Mouse (Mus musculus) midbrain, postnatal 0 days (tissue): ENCODE measurements around the gene Adora2a. TPM values are rescaled to one million over a fixed set of nuclear protein-coding genes. Genes with fewer than 3 reads are reported as not detected.

Experiments used
- ATAC-seq: fragments of 200-750 bp; cut with Nextera tagmentation; 2 replicates; pipeline ENCODE4 v1.8.0; 2017; ENCODE audit warnings: moderate number of reproducible peaks, mild to moderate bottlenecking, moderate TSS enrichment, moderate library complexity; ENCODE audit not compliant: low FRiP score
- DNase-seq: peaks from one replicate; pipeline ENCODE4 v3.0.0-alpha.2; 2015; ENCODE audit warnings: low spot score
- H3K27ac ChIP-seq: fragments of 300-500 bp; sonication (generic); 2 replicates; pipeline ENCODE4 v1.5.1; 2014; ENCODE audit warnings: low read depth, mild to moderate bottlenecking, low read length, mixed read lengths
- H3K27me3 ChIP-seq: fragments of 300-500 bp; sonication (generic); 2 replicates; pipeline ENCODE4 v1.6.1; 2014; ENCODE audit warnings: low read length, control low read depth, mixed read lengths; ENCODE audit not compliant: insufficient read depth
- H3K36me3 ChIP-seq: fragments of 300-500 bp; sonication (generic); 2 replicates; pipeline ENCODE4 v1.6.1; 2014; ENCODE audit warnings: low read length, control low read depth, mixed read lengths; ENCODE audit not compliant: insufficient read depth
- H3K4me1 ChIP-seq: fragments of 300-500 bp; sonication (generic); 2 replicates; pipeline ENCODE4 v1.6.1; 2014; ENCODE audit warnings: mild to moderate bottlenecking, control low read depth, antibody characterized with exemption, low read length, mixed read lengths; ENCODE audit not compliant: insufficient read depth
- H3K4me2 ChIP-seq: fragments of 300-500 bp; sonication (generic); 2 replicates; pipeline ENCODE4 v1.6.1; 2014; ENCODE audit warnings: low read depth, mild to moderate bottlenecking, low read length, mixed read lengths; ENCODE audit not compliant: poor library complexity, severe bottlenecking
- H3K4me3 ChIP-seq: fragments of 300-500 bp; sonication (generic); 2 replicates; pipeline ENCODE4 v1.5.1; 2014; ENCODE audit warnings: low read depth, mild to moderate bottlenecking, low read length, moderate library complexity
- H3K9ac ChIP-seq: fragments of 300-500 bp; sonication (generic); replicated peaks from 2 replicates; pipeline ENCODE4 v1.6.1; 2014; ENCODE audit warnings: mild to moderate bottlenecking, low read length, moderate library complexity, mixed read lengths; ENCODE audit not compliant: poor library complexity, severe bottlenecking
- H3K9me3 ChIP-seq: fragments of 300-500 bp; sonication (generic); 2 replicates; pipeline ENCODE4 v1.6.1; 2016; ENCODE audit warnings: low read length, control low read depth
- CTCF ChIP-seq: IDR thresholded peaks from 2 replicates; pipeline ENCODE4 v1.5.1; 2016; ENCODE audit warnings: antibody characterized with exemption, mild to moderate bottlenecking
- WGBS: fragments of 180-500 bp; shearing (Covaris S2); extraction: QIAGEN DNeasy Blood & Tissue Kit; methylation state at CpG from one replicate; pipeline ENCODE4 v1.1.7; 2014; 5-methylcytosine and 5-hydroxymethylcytosine counted together
- polyA plus RNA-seq: library from polyadenylated mRNA; unstranded; fragments of >200 nt; fragmentation: Nextera tagmentation; extraction: Ambion mirVana; gene quantifications from 2 replicates; pipeline ENCODE4 v1.2.1, GENCODE M21; 2015
- total RNA-seq: library from RNA; depleted of rRNA; stranded (reverse); fragments of >200 nt; gene quantifications from 2 replicates; pipeline ENCODE4 v1.2.3, GENCODE M21; 2014

The Adora2a gene
- total and polyA plus RNA-seq, 2 experiments from 2014 or later: 1.7 to 4.3 TPM

- Histone ChIP-seq H3K9me3 (no peaks in the 10 kb centered on the region), H3K27me3 (no peaks in the 10 kb centered on the region), H3K4me1 (no peaks in the 10 kb centered on the region), H3K27ac (no peak overlapping the region), H3K4me2 (no peak overlapping the region), H3K36me3 (no peaks in the 10 kb centered on the region), H3K9ac (no peak overlapping the region), H3K4me3 (no peak overlapping the region)
- ATAC-seq (no peak), DNase-seq (no peak)
- TF ChIP-seq CTCF: no peak
- 86% methylated on average over 3 of the region's 3 CpGs for WGBS
Observed at GRCm38 (mm10) chr10:75332268-75332667, 15.6 kb downstream of the Adora2a start.

DNA sequence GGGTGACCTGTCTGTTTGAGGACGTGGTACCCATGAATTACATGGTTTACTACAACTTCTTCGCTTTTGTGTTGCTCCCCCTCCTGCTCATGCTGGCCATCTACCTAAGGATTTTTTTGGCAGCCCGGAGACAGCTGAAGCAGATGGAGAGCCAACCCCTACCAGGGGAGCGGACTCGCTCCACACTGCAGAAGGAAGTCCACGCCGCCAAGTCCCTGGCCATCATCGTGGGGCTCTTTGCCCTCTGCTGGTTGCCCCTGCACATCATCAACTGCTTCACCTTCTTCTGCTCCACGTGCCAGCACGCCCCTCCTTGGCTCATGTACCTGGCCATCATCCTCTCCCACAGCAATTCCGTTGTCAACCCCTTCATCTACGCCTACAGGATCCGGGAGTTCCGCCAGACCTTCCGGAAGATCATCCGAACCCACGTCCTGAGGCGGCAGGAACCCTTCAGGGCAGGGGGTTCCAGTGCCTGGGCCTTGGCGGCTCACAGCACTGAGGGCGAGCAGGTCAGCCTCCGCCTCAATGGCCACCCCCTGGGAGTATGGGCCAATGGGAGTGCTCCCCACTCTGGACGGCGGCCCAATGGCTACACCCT lies 16.6 kb downstream of the Adora2a start:
- H3K4me3 ChIP-seq: no peak overlapping the region
- ATAC-seq: no peak
- H3K27me3 ChIP-seq: no peaks in the 10 kb centered on the region
- no peak overlapping the region for H3K9ac ChIP-seq
- DNase-seq: no peak
- H3K27ac ChIP-seq: no peak overlapping the region
- no peak for TF ChIP-seq CTCF
- 94% methylated on average over 23 of the region's 23 CpGs for WGBS
- no peaks in the 10 kb centered on the region for H3K4me1 ChIP-seq
- no peak overlapping the region for H3K4me2 ChIP-seq
- H3K36me3 ChIP-seq: no peaks in the 10 kb centered on the region
- no peaks in the 10 kb centered on the region for H3K9me3 ChIP-seq

DNA sequence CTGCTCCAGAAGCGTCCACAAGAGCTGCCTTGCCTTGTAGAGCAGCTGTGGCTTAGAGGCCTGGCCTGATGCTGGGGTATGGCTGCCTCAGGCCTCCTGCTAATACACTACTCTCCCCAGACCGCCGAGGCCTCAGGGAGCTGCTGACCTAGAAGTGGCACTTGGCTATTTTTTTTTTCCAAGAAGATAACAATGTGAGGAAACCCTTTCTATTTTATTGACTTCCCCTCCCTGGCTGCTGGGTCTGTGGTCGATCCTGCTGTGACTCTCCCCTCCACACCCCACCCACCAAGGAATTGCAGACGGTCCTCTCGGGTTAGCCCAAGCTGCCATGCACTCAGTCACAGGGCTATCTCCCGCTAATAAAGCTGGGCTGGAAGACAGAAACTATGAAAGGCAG lies 17.5 kb downstream of the Adora2a start:
- no peak for DNase-seq
- Histone ChIP-seq H3K27me3 (no peaks in the 10 kb centered on the region), H3K4me3 (no peak overlapping the region), H3K36me3 (no peaks in the 10 kb centered on the region), H3K27ac (no peak overlapping the region), H3K4me2 (no peak overlapping the region), H3K9me3 (no peaks in the 10 kb centered on the region), H3K9ac (no peak overlapping the region), H3K4me1 (no peaks in the 10 kb centered on the region)
- WGBS: 82% methylated on average over 7 of the region's 7 CpGs
- no peak for TF ChIP-seq CTCF
- no peak for ATAC-seq

DNA sequence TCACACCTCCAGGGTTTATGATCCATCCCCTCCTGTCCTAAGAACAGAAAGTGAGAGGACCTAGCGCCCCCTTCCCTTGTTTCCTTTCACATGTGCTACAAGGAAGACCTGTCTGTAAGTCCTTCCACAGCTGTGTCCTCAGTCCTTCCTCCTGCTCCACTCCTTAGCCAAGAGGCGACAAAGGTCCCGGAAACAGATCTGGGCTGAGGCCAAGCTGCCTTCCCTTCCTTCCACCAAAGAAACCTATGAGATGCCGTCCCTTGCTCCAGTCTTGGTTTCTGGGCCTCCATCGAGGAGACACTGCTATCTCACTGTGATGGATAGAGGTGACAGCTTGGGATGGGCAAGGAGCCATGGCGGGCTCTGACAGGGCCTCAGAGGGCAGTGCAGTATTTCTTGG lies 18.4 kb downstream of the Adora2a start:
- Histone ChIP-seq H3K9me3 (no peaks in the 10 kb centered on the region), H3K36me3 (no peaks in the 10 kb centered on the region), H3K4me1 (no peaks in the 10 kb centered on the region), H3K27ac (no peak overlapping the region), H3K27me3 (no peaks in the 10 kb centered on the region), H3K4me3 (no peak overlapping the region), H3K4me2 (no peak overlapping the region), H3K9ac (no peak overlapping the region)
- no peak for ATAC-seq
- WGBS: 86% methylated on average over 6 of the region's 6 CpGs
- DNase-seq: no peak
- no peak for TF ChIP-seq CTCF

DNA sequence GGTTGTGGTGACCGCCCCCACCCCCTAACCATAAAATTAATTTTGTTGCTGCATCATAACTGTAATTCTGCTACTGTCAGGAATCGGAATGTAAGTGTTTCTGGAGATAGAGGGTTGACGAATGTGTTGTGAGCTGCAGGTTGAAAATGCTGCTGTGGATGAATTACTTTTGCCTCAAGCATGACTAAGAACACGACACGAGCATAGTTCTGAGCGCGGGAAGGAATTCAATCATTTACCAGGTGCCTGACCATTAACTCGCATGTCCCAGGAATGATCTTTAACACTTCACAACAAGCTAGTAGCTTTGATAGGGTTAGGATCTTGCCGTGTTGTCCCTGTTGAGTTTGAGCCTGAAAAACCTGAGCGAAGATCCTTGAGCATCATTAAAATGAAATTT lies 20.6 kb downstream of the Adora2a start:
- no peaks in the 10 kb centered on the region for H3K4me1 ChIP-seq
- H3K4me2 ChIP-seq: no peak overlapping the region
- H3K4me3 ChIP-seq: no peak overlapping the region
- ATAC-seq (no peak), DNase-seq (no peak)
- no peaks in the 10 kb centered on the region for H3K36me3 ChIP-seq
- H3K27ac ChIP-seq: no peak overlapping the region
- no peak overlapping the region for H3K9ac ChIP-seq
- WGBS: 73% methylated on average over 10 of the region's 10 CpGs
- no peak for TF ChIP-seq CTCF
- no peaks in the 10 kb centered on the region for H3K9me3 ChIP-seq
- no peaks in the 10 kb centered on the region for H3K27me3 ChIP-seq

- no peak for ATAC-seq
- H3K9me3 ChIP-seq: no peaks in the 10 kb centered on the region
- H3K9ac ChIP-seq: no peak overlapping the region
- no peak for DNase-seq
- H3K4me2 ChIP-seq: no peak overlapping the region
- no peaks in the 10 kb centered on the region for H3K27me3 ChIP-seq
- no peaks in the 10 kb centered on the region for H3K4me1 ChIP-seq
- TF ChIP-seq CTCF: no peak
- no peaks in the 10 kb centered on the region for H3K36me3 ChIP-seq
- 77% methylated on average over 5 of the region's 5 CpGs for WGBS
- H3K4me3 ChIP-seq: no peak overlapping the region
- H3K27ac ChIP-seq: no peak overlapping the region
Observed at GRCm38 (mm10) chr10:75338852-75339251, 22.2 kb downstream of the Adora2a start.
